Mouse (Mus musculus) heart, postnatal 36 days (tissue): ENCODE measurements around the gene Sstr4. TPM values are rescaled to one million over a fixed set of nuclear protein-coding genes. Genes with fewer than 3 reads are reported as not detected.

Source experiments
- DNase-seq, 2 experiments: peaks; one replicate each; pipeline ENCODE4 v3.0.0; 2021 to 2022
- intact Hi-C: fragments of 180-260 bp; cut with DNase I; formaldehyde crosslinking; loops from one replicate; pipeline ENCODE4 v1.15.1; 2025
- total RNA-seq, 2 experiments: library from RNA; stranded (reverse); gene quantifications; 2 replicates each; pipeline ENCODE4 v1.2.3; 2021

The Sstr4 gene
- total RNA-seq, result 1 to 10 TPM; 1.0 to 1.9 TPM

DNA sequence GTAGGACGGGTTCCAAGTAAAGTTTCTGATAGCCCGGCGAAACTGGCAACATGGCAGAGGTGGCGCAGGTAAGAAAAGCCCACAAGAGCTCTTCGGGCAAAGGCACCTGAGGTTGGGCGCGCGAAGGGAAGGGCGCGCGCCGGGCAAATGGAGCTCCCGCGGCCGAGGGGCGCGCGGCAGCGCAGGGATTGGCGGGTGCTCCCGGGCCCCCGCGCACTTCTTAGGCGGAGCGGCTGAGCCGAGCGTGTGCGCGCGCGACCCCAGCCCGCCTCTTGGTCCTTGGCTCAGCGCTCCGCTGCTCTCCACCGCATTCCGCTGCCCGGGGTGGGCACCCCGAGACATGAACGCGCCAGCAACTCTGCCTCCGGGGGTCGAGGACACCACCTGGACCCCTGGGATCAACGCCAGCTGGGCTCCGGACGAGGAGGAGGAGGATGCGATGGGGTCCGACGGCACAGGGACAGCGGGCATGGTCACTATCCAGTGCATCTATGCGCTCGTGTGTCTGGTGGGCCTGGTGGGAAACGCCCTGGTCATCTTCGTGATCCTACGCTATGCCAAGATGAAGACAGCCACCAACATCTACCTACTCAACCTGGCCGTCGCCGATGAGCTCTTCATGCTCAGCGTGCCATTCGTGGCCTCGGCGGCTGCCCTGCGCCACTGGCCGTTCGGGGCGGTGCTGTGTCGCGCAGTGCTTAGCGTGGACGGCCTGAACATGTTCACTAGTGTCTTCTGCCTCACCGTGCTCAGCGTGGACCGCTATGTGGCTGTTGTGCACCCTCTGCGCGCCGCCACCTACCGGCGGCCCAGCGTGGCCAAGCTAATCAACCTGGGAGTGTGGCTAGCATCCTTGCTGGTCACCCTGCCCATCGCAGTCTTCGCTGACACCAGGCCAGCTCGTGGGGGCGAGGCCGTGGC lies at the start of gene Sstr4:
TSS of gene Sstr4 (plus strand) at position 214 of the 921 bp plus-strand sequence.
- intact Hi-C loops, result loop anchor here (5.0 to 10.0 kb wide), 2 partner anchors 118 to 591 kb away; no protein-coding TSS in a partner anchor
- peak; percentile 68 to 72 for DNase-seq

DNA sequence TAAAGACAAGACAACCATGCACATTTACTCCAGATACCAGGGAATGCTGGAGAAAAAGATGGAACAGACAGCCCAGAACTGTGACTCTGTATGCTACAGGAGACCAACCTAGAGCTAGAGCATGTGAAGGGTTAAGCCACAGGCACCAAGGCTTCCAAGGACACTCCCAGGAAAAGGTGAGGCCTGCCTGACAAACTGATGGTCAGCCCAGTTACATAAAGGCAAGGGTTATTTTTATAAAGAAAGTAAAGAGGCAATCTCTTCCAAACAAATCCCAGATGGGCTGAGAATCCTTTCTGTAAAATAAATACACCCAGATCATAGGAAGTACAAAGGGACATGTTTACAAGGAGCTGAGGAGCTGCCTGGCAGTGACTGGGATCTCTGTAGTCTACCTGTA lies 49.8 kb upstream of the Sstr4 start:
- intact Hi-C loops, result loop anchor here (2.0 to 5.0 kb wide), 3 partner anchors 62 to 197 kb away; partner anchors contain the start of gene Thbd
- DNase-seq, result no peak

GRCm38 (mm10) chr2:148346976-148347375 lies 48.2 kb upstream of the Sstr4 start:
- intact Hi-C loops, result loop anchor here (5.0 kb wide), 2 partner anchors 60 to 175 kb away; partner anchors contain the start of gene Thbd
- DNase-seq, result no peak

DNA sequence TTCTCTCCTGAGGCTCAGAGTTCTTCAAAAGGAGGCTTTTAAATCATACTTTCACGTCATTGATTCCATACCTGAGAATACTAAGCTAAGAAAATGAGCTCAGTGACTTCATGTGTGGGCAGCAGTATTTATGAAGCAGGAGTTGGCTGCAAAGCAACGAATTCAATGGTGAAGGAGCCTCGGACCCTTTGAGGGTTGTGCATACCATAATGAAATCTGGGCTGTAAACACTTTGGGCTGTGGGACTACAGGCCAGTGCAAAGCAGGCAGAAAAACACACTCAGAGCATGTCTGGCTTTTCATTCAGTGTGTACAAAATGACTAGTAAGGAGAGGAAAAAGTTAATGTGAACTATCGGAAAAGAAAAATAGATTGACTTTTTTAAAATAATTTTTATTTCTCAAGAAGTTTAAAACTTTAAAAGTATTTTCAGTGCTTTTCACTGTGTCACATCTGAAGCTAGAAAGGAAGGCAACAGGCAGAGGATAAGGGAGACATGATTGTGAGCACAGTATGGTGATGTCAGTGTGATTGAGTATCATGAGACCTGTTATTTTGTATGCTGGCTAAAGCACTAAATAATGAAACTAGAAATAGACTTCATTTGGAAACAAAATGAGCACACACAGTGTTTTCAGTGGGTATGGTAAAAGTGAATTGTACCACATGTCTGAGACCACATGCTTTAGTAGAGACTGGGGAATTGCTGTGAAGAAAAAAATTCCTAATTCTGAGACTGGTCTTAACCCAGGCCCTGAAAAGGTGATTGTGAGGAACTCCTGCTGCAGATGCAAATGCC lies 45.4 kb upstream of the Sstr4 start:
- intact Hi-C loops, result loop anchor here (5.0 kb wide), 2 partner anchors 58 to 177 kb away; partner anchors contain the start of gene Thbd
- DNase-seq, result no peak

- DNase-seq, result no peak
- intact Hi-C loops, result no loop called here
Observed at GRCm38 (mm10) chr2:148350460-148350859, 44.7 kb upstream of the Sstr4 start.

GRCm38 (mm10) chr2:148352655-148353054 lies 42.5 kb upstream of the Sstr4 start:
- DNase-seq, result no peak
- intact Hi-C loops, result no loop called here

- intact Hi-C loops, result no loop called here
- DNase-seq, result no peak
Observed at GRCm38 (mm10) chr2:148357145-148357544, 38.0 kb upstream of the Sstr4 start.

- no peak for DNase-seq
- intact Hi-C loops, result no loop called here
Observed at GRCm38 (mm10) chr2:148364536-148364935, 30.6 kb upstream of the Sstr4 start.

- DNase-seq, result no peak
- intact Hi-C loops, result no loop called here
Observed at GRCm38 (mm10) chr2:148365227-148365626, 29.9 kb upstream of the Sstr4 start.

- no peak for DNase-seq
- intact Hi-C loops, result no loop called here
Observed at GRCm38 (mm10) chr2:148371743-148372630, 23.2 kb upstream of the Sstr4 start.

GRCm38 (mm10) chr2:148373602-148374071 lies 21.5 kb upstream of the Sstr4 start:
- no peak for DNase-seq
- intact Hi-C loops, result no loop called here

GRCm38 (mm10) chr2:148375326-148376150 lies 19.6 kb upstream of the Sstr4 start:
- DNase-seq, result peak; percentile 44 to 73

DNA sequence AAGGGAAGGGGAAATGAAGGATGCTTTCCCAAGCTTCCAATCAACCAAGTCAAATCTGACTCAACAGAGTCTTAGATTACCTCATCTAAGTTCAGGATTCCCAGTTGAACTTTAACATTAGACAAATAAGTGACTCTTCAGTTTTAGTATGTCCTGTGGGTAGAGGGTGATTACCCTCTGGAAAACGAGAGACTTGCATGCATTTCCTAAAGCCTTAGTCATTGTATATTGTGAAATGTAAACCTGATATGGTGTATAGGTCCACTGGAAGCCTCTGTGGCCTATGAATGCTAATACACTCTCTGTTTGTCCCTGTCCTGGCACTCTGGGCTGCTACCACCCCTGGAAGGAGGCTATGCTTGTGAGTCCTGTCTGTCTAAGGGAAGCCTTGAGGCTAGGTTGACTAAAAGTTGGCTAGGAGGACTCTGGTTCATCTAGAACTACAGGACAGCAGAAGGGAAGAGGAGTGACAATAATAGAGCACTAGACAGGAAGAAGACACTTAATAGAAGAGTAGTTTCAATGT lies 16.3 kb upstream of the Sstr4 start:
- intact Hi-C loops, result no loop called here
- no peak for DNase-seq

More at GRCm38 (mm10) chr2:148375326-148376150, 19.6 kb upstream of the Sstr4 start:
- intact Hi-C loops, result loop anchor here (1.0 kb wide), 1 partner anchor 205 kb away; no protein-coding TSS in a partner anchor

- intact Hi-C loops, result no loop called here
- no peak for DNase-seq
Observed at GRCm38 (mm10) chr2:148379899-148380413, 15.2 kb upstream of the Sstr4 start.

- intact Hi-C loops, result no loop called here
- no peak for DNase-seq
Observed at GRCm38 (mm10) chr2:148381076-148381475, 14.1 kb upstream of the Sstr4 start.

GRCm38 (mm10) chr2:148386476-148386875 lies 8.7 kb upstream of the Sstr4 start:
- intact Hi-C loops, result no loop called here

GRCm38 (mm10) chr2:148386927-148387326 lies 8.2 kb upstream of the Sstr4 start:
- no peak for DNase-seq
- intact Hi-C loops, result no loop called here

More at GRCm38 (mm10) chr2:148386476-148386875, 8.7 kb upstream of the Sstr4 start:
- DNase-seq, result no peak
